Mouse (Mus musculus) urinary bladder, adult 18-20 months (tissue): ENCODE results near the gene Rps6ka5.

Source experiments
- DNase-seq, 2 experiments: peaks; one replicate each; pipeline ENCODE4 v3.0.0; 2022; ENCODE audit warnings: low spot score in 2 of 2, mixed read lengths in 2 of 2

Rps6ka5 gene

DNA sequence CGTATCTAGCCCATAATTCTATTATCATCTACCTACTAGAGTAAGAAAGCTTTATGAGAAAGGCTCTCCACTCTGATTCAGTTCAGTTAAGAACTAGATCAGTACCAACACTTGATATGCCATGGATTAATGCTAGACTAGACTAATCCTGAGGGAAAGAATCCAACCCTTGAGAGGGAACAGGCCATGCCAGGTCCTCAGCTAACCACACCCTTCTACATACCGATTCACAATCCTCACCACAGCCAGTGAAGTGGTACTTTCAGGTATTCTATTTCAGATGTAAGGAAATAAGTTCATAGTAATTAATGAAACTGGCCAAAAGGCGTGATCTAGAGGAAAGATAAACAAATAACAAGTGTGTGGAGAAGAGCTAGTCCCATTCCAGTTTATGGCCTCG is 70.8 kb downstream of the Rps6ka5 start:
- no peak for DNase-seq

DNA sequence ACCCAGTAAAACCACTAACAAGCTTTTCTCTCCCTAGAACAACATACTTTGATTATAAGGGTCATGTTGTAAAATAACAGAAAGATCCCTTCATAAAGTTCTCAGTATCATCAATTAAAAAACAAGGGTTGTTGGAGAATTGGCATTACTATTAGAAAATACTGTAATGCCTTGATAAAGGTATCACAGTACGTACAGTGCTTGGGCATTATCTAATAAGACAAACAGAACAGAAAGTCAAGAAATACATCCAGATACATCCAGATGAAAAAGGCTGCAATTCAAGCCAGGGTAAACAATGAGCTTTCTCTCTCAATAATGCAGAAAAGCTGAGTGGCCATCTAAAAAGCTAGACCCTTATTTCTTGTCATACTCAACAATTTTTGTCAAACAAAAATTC is 84.8 kb downstream of the Rps6ka5 start:
- DNase-seq = no peak

DNA sequence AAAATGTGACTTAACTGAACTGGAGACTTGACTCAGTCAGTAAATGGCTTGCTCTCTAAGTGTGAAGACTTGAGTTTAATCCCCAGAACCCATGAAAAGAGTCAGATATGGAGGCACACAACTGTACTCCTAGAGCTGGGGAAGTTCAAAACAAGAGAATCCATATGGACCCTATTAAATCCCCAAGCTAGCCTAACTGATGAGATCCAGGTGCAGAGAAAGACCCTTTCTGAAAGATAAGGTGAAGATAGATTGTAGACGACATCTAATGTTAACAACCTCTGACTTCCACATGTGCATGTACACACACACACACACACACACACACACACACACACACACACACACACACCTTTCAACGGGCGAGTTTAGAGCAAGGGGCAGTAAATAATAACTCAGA is 86.1 kb downstream of the Rps6ka5 start:
- DNase-seq = no peak

DNA sequence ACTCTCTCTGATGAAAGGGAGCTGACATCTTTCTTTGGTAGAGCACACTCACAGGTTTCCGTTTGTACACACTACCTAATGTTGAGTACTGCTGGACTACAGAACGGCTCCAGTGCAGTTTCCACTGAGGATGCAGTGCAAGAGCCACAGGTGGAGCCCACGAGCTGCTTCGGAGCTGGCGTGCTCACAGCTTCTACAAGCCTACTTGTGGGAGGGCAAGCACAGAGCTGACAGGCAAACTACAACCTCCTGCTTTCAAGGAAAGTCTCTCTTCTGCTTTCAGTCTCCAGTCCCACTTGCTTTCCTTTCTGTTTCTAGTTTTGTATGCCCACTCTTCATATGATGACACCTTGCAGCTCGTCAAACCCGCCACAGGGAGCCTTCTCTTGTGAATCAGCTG is 87.1 kb downstream of the Rps6ka5 start:
- no peak for DNase-seq

DNA sequence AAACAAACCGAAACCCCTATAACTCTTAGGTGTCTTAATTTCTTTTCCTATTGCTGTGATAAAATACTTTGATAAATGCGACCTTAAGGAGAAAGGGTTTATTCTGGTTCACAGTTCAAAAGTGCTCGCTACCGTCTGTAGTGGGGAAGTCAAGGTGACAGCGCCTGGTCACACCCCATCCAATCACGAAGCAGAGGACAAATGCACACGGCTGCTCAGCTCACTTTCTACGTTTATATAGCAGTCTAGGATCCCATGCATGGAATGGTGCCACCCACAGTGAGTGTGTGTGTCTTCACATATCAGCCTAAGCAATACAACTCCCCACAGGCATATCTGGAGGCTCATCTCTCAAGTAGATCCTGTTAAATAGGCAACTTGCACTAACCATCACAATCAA is 88.9 kb downstream of the Rps6ka5 start:
- no peak for DNase-seq

DNA sequence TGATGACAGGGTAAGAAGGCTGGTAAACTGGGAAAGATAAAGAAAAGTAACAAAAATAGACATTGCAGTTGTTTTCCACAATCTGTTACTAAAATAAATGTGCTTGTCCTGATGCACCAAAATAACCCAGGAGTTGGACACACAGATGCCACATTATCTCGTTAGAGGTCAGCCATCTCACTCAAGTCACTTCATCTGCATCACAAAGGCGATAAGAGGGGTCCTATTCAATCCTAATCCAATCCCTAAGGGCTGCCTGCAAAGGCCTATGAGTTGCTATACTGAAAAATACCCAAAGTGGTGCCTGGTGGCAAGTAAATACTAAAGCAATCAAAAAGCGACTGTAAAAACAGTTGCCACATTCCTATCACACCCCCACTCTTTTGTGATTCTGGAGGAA is 90.0 kb downstream of the Rps6ka5 start:
- DNase-seq = no peak

DNA sequence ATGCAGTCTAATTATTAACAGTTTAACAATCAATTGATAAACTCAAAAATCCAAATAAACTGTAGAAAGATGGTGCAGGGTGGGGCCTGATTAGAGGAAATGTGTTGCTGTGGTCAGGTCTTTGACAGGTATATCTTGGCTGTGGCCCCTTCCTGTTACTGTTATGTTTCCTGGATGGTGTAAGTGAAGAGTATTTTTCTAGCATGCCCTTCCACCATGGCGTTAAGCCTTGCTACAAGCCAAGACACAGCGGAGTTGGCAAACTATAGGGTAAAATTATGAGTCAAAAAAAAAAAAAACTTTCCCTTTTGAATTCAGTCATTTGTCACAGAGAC is 90.5 kb downstream of the Rps6ka5 start:
- DNase-seq = no peak

DNA sequence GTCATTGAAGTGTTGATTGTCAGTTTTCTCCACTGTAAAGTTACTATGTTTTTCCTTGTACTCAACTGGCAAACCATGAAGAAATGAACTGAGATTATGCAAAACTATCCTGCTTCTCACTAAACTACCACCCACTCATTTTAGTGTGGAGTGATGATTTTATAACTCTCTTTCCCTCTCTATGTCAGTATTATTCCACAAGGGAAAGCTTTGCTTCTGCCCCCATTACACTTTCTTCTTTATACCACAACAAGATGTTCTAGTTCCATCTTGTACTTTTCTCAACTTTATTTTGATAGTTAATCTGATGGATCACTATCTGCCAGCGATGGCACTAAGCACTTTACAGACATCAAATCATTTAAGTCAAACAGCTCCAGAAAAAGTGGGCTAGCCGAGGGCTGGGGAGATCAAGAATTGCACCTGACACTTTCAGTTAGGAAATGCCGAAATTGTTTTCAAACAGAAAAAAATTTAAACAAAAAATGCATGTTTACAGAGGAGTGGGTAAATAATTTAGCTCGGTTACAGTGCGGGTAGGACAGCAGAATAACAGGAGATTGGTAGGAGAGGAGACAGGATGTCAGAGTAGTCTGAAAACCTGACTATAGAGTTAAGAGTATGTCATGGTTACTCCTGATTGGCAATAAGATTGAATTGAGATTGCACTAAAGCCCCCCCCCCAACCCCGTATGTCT is 91.0 kb downstream of the Rps6ka5 start:
- DNase-seq = no peak

DNA sequence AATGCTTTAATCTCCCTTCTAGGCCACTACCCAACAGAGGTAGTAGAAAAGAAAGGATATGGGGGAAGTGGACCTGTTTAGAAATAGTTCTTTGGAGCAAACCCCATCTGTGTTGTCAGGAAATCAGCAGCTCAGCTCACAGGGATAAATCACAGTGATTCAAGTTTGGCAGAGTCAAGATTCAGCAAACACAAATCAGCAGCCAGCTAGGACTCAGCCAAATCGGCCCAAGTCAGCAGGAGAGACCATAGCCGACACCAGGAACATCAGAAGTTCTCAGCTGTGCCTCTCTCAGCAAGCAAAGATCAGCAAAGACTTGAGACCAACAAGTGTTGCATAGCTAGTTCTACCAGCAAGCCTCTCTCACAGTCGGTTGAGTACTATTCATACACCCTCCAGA is 93.6 kb downstream of the Rps6ka5 start:
- DNase-seq = no peak

DNA sequence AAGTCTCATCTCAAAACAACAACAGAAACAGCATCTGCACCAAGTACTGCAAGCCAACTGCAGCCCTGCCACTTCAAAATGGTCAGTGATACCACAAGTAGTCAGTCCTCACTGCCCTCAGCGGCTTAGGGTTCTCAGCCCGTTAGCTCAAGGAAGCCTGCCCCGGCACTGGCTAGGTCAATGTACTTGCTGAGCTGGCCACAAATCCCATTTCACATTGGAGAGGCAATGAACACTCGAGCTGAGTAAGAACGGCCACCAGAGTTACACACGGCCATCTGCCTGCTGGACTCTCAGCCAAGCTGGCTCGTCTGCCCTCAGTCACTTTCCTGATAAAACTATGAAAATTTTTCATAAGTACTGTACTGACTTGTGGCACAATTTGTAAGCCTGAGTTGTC is 95.5 kb downstream of the Rps6ka5 start:
- DNase-seq = no peak

DNA sequence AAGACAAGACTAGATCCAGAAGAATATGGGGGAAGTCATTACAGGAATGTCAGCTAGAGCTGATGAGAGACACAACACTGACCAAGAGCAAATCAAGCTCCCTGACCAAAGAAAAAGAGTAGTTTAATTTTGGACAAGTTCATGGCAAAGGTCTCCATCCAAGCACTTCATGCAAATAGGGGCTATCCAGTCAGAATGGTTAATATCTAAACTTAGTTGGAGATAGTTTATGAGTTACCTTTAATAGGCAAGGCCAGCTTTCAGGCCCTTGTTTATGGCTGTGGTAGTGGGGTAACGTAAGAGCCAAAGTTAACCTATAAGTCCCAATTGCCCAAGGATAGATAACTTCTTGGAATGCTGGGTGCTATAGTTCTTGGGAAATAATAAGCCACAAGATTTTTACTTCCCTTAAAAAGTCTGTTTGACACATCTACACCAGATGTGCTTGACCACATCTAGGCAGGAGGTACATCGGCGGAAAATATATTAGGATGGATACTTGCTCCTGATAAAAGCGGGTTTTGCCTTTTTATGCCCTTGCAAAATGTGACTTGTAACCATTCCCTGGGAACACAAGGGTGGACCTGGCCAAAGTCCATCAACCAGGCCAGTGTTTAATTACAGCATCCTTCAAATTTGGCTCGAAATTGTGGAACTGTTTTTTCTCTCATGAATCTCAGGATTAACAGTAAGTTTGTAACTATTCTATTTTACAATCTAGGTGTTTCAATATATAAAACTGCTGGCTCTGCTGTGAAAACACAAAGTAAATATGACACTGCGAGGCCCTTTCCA is 97.5 kb downstream of the Rps6ka5 start:
- DNase-seq = no peak

DNA sequence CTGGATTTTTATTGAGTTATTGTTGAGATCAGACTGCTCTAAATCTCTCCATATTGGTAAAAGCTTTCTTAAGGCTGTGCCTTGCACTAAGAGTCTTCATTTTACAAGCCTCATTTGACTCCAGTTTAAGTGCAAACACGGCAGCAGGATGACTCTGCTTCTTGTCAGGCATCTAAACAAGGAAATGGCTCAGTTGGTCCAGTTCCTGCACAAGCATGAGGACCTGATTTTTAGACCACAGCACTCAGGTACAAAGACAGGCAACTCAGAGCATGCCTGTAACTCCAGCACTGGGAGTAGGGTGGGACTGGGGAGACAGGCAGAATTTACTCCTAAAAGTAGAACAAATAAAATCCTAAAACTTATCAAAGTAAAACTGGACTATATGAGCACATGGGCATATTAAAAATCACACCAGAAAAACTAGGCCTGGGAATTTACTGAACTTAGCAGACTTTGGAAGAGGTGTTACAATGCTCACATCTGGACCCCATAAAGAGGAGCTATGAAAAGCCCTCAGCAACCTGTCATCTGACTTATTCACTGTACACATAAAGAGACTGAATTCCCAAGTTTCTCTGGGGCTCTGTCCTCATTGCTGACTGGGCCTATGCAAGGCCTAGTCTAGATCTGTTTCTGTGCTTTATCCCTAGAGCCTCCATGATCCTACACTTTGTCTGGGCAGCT is 99.6 kb downstream of the Rps6ka5 start:
- no peak for DNase-seq

DNA sequence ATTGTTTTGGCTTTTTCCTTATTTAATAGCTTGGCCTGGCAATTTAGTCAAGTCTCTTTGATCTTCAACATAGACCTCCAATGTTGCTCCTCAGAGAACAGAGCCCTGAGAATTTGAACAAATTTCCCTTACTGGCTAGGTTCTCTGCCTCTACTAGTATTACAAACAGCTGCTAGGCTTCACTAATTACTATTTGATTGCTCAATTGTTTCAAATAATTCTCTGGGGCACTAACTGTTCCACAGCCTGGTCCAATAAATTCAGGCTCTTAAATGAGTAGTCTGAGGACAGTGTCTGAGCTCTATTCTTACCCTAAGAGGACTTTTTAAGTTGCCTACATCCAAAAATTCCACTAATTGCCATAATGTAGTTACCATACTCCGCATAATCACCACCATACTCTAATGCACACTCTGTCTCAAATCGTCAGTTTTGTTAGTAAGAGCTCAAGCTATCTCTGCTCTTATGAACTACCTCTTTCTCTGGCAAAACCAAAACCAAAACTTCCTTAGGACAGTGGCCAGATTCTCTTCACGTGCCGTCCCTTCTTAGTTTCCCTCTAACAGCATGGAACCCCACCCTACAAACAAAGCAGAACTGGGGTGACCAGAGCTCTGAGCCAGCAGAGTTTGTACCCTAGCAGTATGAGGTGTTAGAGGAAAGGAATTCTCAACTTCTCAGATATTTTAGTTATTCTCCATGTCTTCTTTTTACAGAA is 100.4 kb downstream of the Rps6ka5 start:
- DNase-seq = no peak

DNA sequence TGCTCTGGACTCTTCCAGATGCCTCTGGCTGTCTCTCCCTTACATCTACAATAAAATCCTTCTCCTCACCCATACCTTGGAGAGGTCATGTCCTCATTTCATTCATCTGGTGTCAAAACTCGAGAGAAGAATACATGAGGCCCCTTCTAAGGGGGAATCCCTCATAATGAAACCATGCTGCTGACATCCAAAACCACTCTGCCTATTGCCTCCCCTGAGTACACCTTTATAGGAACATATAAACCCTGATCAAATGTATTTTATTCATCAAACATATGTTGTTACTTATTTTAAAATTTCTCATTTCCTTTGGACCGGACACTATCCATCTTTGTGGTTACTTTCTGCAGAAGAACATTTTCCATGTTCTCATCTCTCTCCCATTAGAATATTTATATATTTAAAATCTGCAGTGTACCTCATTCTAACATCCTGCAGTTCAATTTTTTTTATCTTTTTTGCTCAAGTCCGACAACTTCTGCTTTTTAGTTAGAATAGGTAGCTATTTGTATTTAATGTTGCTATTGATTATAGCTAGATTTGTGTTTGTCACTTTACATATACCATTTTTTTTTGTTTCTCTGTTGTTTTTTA is 101.8 kb downstream of the Rps6ka5 start:
- no peak for DNase-seq

DNA sequence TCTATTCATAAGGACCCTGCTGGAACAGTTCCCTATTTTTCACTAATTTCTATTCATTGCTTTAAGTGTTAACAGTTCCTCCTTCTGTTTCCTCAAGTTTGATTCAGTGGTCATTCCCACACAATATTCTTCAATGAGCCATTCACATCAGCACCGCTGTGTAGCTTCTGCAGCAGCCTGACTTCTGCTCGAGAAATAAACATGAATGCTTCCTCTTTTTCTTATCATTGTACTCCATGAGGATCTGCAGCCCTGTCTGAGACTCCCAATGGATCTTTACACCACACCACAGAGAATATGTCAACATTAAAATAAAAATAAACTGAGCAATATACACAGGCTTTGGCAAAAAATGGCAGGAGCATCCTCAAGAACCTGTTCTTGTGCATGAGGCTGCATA is 111.5 kb downstream of the Rps6ka5 start:
- no peak for DNase-seq

DNA sequence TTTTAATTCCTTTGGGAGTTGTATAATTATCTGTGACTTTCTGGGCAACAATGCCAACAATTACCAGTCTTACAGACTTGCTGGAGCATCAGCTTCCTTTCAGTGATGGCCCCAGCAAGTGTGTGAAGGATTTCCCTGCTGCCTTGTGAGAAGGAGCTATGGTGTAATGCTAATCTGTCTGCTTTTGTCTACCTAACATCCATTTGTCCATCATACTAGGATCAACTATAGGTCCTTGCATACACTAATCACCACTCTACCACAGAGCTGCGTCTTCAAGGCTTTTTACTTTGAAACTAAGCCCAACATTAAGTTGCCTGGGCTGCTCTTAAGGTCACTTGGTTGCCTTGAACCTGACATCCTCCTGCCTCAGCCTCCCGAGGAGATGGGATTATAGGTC is 112.9 kb downstream of the Rps6ka5 start:
- DNase-seq = no peak

DNA sequence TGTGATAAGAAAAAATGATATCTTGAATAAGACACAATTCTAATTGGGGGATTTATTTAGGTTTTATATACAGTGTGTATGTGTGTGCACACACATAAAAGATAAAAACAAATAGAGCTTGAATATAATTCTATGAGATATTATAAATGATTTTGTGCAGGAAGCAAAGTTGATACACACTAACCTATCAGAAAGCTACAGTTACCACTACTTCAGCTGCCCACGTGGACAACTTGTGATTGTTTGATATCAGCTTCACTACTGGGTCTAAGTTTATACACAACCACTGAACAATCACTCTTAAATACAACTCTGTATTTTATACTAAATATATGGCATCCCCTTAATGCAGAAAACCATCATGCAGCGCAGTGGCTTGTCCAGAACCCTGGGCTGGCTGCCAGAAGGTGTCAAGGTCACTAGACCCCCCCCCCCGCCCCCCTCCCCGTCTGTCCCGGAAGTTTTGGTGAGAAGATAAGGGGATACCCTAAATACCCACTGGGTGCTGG is 113.5 kb downstream of the Rps6ka5 start:
- DNase-seq = no peak

DNA sequence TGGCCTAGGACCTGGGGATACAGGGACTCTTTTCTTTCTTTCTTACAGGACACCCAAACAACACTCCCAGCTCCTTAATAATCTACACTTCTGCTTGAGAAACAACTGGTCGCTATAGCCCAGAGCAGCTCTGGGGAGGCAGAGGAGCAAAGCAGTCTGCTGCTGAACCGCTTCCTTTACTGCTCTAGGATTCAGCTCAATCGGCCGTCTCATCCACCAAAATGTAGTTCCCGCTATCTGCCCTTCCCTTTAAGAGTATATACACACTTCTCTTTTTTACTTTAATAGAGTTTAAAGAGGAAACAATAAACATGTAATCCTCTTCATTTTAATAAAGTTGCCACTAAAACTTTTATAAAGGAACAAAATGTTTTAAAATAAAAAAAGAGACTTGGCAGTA is 117.0 kb downstream of the Rps6ka5 start:
- DNase-seq = no peak

DNA sequence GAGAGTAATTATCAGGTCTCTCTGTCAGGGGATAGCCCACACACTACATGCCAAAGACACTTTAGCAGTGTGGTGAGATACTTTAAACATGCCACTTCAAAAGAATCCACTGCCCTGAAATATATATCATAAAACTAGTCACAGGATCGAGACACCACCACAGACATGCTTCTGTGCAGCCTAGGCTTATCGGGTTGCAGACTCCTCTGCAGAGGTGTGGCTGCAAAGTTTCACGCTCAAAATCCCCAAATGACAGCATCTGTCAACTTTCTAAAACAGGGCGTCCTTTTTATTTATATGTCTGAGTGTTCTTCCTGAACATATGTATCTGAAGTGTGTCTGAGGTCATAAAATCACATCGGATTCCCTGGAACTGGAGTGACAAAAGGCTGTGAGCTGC is 117.7 kb downstream of the Rps6ka5 start:
- no peak for DNase-seq

DNA sequence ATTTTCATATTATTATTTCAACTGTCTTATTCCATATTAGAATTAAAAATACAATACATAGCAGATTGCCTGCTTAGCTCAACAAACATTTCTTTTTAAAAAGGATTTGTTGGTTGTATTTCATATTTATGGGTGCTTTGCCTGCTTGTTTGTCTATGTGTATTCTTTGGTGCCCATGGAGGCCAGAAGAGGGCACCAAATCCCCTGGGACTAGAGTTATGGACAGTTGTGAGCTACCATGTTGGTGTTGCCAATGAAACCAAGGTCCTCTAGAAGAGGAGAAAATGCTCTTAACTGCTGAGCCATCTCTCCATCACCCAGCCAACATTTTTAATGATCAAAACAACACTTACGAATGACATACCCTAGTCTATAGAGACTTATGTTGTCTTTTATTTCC is 120.0 kb downstream of the Rps6ka5 start:
- DNase-seq = no peak

DNA sequence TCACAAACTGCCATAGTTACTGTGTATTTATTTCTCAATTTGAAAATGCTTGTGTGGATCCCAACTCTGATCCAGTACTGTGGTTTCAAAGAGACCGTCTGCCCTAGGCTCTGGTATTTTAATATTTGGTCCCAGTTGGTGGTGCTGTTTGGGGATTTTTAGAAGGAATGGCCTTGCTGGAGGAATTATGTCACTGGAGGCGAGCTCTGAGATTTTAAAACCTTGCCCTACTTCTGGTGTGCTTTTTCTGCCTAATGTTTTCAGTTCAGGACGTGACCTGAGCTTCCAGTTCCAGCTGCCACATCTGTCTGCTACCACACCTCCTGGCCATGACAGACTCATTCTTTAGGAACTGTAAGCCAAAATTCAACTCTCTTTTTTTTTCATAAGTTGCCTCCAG is 121.2 kb downstream of the Rps6ka5 start:
- no peak for DNase-seq

DNA sequence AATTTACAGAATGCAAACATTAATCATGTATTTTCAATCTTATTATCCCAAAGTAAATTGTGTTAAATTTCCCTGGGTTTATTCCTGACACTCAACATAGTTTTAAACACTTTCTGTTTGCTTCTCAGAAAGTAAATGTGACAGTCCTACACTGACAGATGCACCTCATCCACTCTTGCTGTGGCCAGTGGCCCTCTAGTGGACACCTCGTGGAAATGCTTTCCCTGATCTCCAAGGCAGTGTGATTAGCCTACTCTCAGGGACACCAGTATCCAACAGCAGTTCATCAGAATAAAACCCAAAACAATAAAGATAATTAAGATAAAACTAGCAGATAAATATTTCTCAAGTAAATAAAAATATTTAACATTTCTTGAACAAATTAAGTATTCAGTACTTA is 122.2 kb downstream of the Rps6ka5 start:
- no peak for DNase-seq
